Mouse (Mus musculus): ENCODE measurements around the gene Gm5615.

Gm5615 gene

DNA sequence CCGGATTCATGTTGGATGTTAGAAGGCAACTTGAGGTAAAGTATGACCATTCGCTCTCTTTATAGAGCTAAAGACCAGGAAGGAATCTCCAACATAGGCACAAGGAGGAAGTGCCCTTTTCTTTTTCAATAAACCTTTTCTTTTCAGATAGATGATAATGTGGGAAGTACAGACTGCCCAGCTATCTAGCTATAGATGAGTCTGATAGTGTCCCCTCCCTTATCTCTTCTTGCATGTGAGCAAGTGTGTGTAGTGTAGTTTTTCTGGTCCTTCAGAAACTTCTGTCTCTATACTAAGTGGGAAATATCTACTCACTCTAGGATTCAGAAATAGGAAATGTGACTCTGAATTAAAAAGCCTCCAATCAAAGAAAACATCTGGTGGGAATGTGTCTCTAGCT lies at the start of gene Gm5615:
Gene Gm5615, minus strand, starts transcription at position 101 of the 400 bp plus-strand sequence.
- no peak for DNase-seq (ENCODE audit: low spot score)

DNA sequence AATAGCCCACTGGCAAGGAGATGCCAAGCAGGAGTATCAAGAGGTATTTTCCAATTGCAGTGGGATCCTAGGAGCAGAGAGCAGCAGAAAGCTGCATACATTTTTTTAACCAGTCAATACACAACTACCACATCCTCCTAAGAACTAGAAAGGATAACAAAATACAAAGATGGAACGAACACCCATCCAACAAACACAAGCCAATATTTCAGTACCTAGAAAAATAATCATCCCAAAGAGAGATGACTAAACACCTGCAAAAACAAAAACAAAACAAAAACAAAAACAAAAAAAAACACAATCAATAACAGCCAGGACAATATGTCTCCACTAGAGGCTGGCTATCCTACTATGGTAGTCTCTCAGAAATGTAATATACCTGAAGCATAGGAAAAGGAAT lies 40.8 kb upstream of the Gm5615 start, which contains the start of gene Gm17689:
Gene Gm17689, minus strand, starts transcription at position 101 of the 400 bp plus-strand sequence.
- DNase-seq (ENCODE audit: low spot score), result no peak

DNA sequence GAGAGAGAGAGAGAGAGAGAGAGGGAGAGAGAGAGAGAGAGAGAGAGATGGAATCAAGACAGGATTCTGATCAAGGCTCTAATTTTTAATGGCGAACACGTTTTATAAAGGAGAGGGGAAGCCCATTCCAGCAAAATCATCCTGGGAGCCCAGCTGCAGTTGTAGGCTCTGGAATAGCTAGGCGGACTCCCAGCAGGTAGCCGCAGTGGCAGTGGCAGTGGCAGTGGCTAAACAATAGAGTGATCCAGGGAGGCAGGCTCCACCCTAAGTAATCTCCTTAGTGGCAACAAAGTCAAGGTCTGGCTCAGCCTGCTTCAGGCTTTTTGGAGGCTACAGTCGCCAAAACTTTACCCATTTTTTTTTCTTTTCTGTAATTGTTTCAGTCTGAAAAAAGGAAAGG lies 37.6 kb downstream of the Gm5615 start:
- no peak for DNase-seq (ENCODE audit: low spot score)

DNA sequence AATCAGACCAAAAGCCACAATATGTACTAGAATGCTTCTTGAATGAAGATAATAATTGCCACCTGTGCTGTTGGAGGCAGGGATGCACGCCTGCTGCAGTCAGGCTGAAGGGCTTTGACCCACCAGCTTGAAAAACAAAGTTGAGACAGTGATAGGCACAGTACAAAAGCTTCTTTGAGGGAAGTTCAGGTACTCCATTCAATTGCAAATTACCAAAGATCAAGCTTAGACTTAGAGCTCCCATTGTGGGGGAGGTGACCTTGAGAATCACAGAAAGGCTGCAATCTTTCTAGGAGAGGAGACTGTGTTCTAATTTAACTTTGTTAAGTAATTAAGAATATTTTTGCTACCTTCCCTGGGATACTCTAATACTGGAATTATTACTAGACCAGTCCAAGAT lies 45.9 kb downstream of the Gm5615 start:
- no peak for DNase-seq (ENCODE audit: low spot score)

DNA sequence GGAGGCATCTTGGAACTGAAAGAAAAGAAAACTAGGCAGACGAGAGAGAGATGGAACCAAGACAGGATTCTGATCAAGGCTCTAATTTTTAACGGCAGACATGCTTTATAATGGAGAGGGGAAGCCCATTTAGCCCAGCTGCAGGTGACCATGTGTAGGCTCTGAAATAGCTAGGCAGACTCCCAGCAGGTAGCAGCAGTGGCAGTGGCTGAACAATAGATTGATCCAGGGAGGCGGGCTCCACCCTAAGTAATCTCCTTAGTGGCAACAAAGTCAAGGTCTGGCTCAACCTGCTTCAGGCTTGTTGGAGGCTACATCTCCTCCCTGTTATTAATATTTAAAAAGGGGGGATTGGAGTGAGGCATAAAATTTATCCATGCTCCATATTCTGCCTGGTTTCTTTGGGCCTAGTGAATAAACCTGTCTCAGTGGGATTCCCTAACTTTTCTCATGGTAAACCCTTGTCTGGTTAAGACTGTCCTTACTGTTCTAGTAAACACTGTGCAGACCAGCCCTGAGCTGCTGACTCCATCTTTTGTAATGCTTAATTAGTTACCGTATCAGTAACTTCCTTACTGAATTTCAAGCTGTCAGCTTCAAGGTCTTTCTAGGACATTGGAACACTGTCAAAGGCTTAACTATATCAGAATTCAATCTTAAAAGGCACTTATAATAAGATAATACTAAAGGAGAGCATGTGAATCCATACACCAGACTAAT lies 47.1 kb downstream of the Gm5615 start:
- no peak for DNase-seq (ENCODE audit: low spot score)

All from lung, postnatal 25 days (tissue).